Mouse (Mus musculus): Measurements from ENCODE around the gene Mss51. TPM values are rescaled to one million over a fixed set of nuclear protein-coding genes. Genes with fewer than 3 reads are reported as not detected.
A peak's percentile ranks its signal among the peaks of the same experiment; 100 is the strongest.

Mss51 gene
- polyA plus RNA-seq, 1 experiment from 2014 or later, result 0.88 TPM

DNA sequence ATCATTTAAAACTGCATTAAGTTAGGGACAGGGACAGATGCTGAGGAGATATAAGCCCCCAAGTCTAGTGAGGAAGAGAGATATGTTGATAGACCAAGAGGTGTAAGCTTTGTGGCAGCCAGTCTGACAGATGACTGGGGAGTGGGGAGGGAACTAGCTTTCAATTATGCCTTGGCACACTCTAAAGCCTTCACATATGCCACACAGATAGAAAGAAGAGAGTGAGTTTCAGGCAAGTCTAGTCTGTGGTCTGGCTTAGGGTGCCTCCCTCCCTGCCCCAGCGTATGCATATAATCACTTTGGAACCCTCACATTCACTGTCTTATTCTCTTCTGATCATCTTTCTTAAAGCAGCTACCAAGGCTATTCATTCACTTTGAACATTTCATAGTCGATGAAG lies 45.4 kb downstream of the Mss51 start:
- H3K36me3 ChIP-seq (ENCODE audit: control insufficient read depth, insufficient read depth, low read length), result peaks cover 12% of the 10 kb centered on the region
- no peaks in the 10 kb centered on the region for H3K27me3 ChIP-seq (ENCODE audit: control insufficient read depth, insufficient read depth, low read length)
- no peak overlapping the region for H3K27ac ChIP-seq (replicated peaks in 1 of 2; ENCODE audit: control insufficient read depth in 1 of 2, insufficient read depth in 1 of 2, low read depth in 2 of 2, low read length in 2 of 2)
- H3K9ac ChIP-seq (ENCODE audit: low read length), result peak overlapping the region; percentile 44; the same call in 1 of the 2 replicates
- ATAC-seq (ENCODE audit: insufficient number of reproducible peaks, insufficient read depth, low FRiP score, low read depth), result no peak
- H3K4me2 ChIP-seq (ENCODE audit: low read length), result peak overlapping the region; percentile 76
- 12% methylated on average over 2 of the region's 2 CpGs for WGBS
- H3K4me1 ChIP-seq (ENCODE audit: control insufficient read depth in 2 of 2, insufficient read depth in 2 of 2, low read length in 2 of 2), result no peaks in the 10 kb centered on the region; a peak in 1 of 4 replicates
- peak overlapping the region; percentile 25 to 41 for H3K4me3 ChIP-seq (ENCODE audit: control insufficient read depth in 1 of 2, insufficient read depth in 1 of 2, low read depth in 1 of 2, low read length in 2 of 2)
- H3K9me3 ChIP-seq (ENCODE audit: control insufficient read depth, low read length), result no peaks in the 10 kb centered on the region

DNA sequence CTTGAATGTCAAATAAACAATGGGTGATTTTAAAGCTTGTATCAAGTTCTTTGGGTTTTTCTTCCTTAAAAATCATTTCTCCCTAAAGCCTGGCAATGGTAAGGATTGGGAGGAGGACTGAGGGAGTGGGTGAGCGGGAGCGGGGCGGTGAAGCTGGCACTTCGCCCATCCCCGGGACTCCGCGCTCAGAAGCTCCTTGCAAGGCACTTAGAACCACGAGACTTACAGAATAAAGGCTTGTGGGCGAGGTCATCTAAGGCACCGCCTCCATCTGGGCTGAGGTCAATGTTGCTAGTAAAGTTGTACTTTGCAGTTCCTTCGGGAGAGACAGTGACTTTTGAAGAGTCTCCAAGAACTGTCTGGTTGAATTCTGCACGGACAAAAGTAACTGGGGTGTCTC lies 49.5 kb downstream of the Mss51 start:
- ATAC-seq (ENCODE audit: insufficient number of reproducible peaks, insufficient read depth, low FRiP score, low read depth), result no peak
- H3K27me3 ChIP-seq (ENCODE audit: control insufficient read depth, insufficient read depth, low read length), result no peaks in the 10 kb centered on the region
- 0 out of 2 replicates have a peak, but pooled peaks cover 3% of the 10 kb centered on the region for H3K9me3 ChIP-seq (ENCODE audit: control insufficient read depth, low read length)
- no peak overlapping the region for H3K9ac ChIP-seq (ENCODE audit: low read length)
- no peak overlapping the region for H3K4me2 ChIP-seq (ENCODE audit: low read length)
- no peaks in the 10 kb centered on the region for H3K36me3 ChIP-seq (ENCODE audit: control insufficient read depth, insufficient read depth, low read length)
- H3K27ac ChIP-seq (replicated peaks in 1 of 2; ENCODE audit: control insufficient read depth in 1 of 2, insufficient read depth in 1 of 2, low read depth in 2 of 2, low read length in 2 of 2), result no peak overlapping the region
- no peak overlapping the region for H3K4me3 ChIP-seq (ENCODE audit: control insufficient read depth in 1 of 2, insufficient read depth in 1 of 2, low read depth in 1 of 2, low read length in 2 of 2)
- no peaks in the 10 kb centered on the region; a peak in 1 of 4 replicates for H3K4me1 ChIP-seq (ENCODE audit: control insufficient read depth in 2 of 2, insufficient read depth in 2 of 2, low read length in 2 of 2)
- 52% methylated on average over 12 of the region's 12 CpGs for WGBS

DNA sequence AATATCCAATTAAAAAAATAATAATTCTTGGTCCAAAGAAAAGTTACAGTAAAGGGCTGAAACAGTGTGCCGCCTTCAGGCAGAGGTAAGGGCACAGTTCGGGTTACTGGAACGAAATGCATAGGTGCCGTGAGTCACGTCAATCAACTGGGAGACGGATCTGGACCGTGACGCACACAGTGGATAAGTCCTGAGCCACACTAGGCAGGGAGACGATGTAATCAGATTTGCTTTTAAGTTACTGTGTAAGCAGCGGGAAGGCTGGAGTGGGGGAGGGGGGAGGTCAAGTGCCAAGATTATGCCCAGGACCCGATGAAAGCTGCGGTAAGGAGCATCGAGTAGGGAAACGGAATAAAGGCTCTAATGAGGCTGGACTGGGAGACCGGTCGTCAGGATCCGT lies 54.4 kb downstream of the Mss51 start:
- Histone ChIP-seq H3K9ac (ENCODE audit: low read length) (no peak overlapping the region), H3K4me2 (ENCODE audit: low read length) (peak overlapping the region; percentile 37), H3K9me3 (ENCODE audit: control insufficient read depth, low read length) (0 out of 2 replicates have a peak, but pooled peaks cover 3% of the 10 kb centered on the region), H3K4me1 (ENCODE audit: control insufficient read depth in 2 of 2, insufficient read depth in 2 of 2, low read length in 2 of 2) (no peaks in the 10 kb centered on the region), H3K36me3 (ENCODE audit: control insufficient read depth, insufficient read depth, low read length) (no peaks in the 10 kb centered on the region), H3K27me3 (ENCODE audit: control insufficient read depth, insufficient read depth, low read length) (no peaks in the 10 kb centered on the region), H3K27ac (replicated peaks in 1 of 2; ENCODE audit: control insufficient read depth in 1 of 2, insufficient read depth in 1 of 2, low read depth in 2 of 2, low read length in 2 of 2) (no peak overlapping the region), H3K4me3 (ENCODE audit: control insufficient read depth in 1 of 2, insufficient read depth in 1 of 2, low read depth in 1 of 2, low read length in 2 of 2) (no peak overlapping the region)
- 40% methylated on average over 17 of the region's 17 CpGs for WGBS
- no peak for ATAC-seq (ENCODE audit: insufficient number of reproducible peaks, insufficient read depth, low FRiP score, low read depth)

DNA sequence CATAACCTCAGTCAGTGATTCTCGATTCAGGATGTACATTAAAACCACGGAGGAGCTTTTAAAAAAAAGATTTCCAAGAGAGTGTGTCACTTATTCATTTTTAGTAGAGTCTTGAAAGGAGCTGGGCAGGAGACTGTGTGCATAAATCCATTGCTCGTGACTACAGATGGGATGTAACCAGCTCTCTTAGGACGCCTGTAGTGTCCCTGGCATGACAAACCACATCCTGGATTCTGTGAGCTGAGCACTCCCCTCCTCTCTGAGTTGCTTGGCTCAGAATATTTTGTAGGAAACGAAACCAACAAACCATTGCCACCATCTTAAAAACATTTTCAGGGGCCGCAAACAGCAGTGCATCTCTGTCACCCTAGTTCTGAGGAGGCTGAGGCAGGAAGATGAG lies 59.7 kb downstream of the Mss51 start:
- no peak overlapping the region for H3K4me2 ChIP-seq (ENCODE audit: low read length)
- H3K27ac ChIP-seq (replicated peaks in 1 of 2; ENCODE audit: control insufficient read depth in 1 of 2, insufficient read depth in 1 of 2, low read depth in 2 of 2, low read length in 2 of 2), result no peak overlapping the region
- H3K4me1 ChIP-seq (ENCODE audit: control insufficient read depth in 2 of 2, insufficient read depth in 2 of 2, low read length in 2 of 2), result no peaks in the 10 kb centered on the region
- H3K36me3 ChIP-seq (ENCODE audit: control insufficient read depth, insufficient read depth, low read length), result no peaks in the 10 kb centered on the region
- H3K4me3 ChIP-seq (ENCODE audit: control insufficient read depth in 1 of 2, insufficient read depth in 1 of 2, low read depth in 1 of 2, low read length in 2 of 2), result no peak overlapping the region
- no peak for ATAC-seq (ENCODE audit: insufficient number of reproducible peaks, insufficient read depth, low FRiP score, low read depth)
- H3K9me3 ChIP-seq (ENCODE audit: control insufficient read depth, low read length), result peaks cover 4% of the 10 kb centered on the region; the same call in 1 of the 2 replicates
- no peak overlapping the region for H3K9ac ChIP-seq (ENCODE audit: low read length)
- H3K27me3 ChIP-seq (ENCODE audit: control insufficient read depth, insufficient read depth, low read length), result no peaks in the 10 kb centered on the region
- 66% methylated on average over 6 of the region's 6 CpGs for WGBS

Other genes starting within 250 kb of the Mss51 start
- gene Kcnk16, start 227.7 kb downstream of the Mss51 start, polyA plus RNA-seq (2014; fragmentation: Nextera tagmentation; extraction: Ambion mirVana), result not detected in 2 replicates
- gene Nudt13, start 202.2 kb downstream of the Mss51 start, polyA plus RNA-seq (2014; fragmentation: Nextera tagmentation; extraction: Ambion mirVana), result 10.5 and 13.8 TPM in 2 replicates
- gene Ecd, start 148.8 kb downstream of the Mss51 start, polyA plus RNA-seq (2014; fragmentation: Nextera tagmentation; extraction: Ambion mirVana), result 35.0 and 36.4 TPM in 2 replicates
- gene Fam149b, start 148.7 kb downstream of the Mss51 start, polyA plus RNA-seq (2014; fragmentation: Nextera tagmentation; extraction: Ambion mirVana), result 29.7 and 30.4 TPM in 2 replicates
- 74.2 and 87.6 TPM in 2 replicates for gene Dnajc9, start 108.0 kb downstream of the Mss51 start, polyA plus RNA-seq (2014; fragmentation: Nextera tagmentation; extraction: Ambion mirVana)
- gene Mrps16, start 103.3 kb downstream of the Mss51 start, polyA plus RNA-seq (2014; fragmentation: Nextera tagmentation; extraction: Ambion mirVana), result 104 and 106 TPM in 2 replicates
- 0.18 and 0.63 TPM in 2 replicates for gene Cfap70, start 44.7 kb downstream of the Mss51 start, polyA plus RNA-seq (2014; fragmentation: Nextera tagmentation; extraction: Ambion mirVana)
- 48.1 and 48.6 TPM in 2 replicates for gene Anxa7, start 16.8 kb downstream of the Mss51 start, polyA plus RNA-seq (2014; fragmentation: Nextera tagmentation; extraction: Ambion mirVana)
- gene Ppp3cb, start 49.7 kb upstream of the Mss51 start, polyA plus RNA-seq (2014; fragmentation: Nextera tagmentation; extraction: Ambion mirVana), result 44.2 and 46.2 TPM in 2 replicates
- gene Usp54, start 144.2 kb upstream of the Mss51 start, polyA plus RNA-seq (2014; fragmentation: Nextera tagmentation; extraction: Ambion mirVana), result 5.5 and 6.1 TPM in 2 replicates
- gene Myoz1, start 159.6 kb upstream of the Mss51 start, polyA plus RNA-seq (2014; fragmentation: Nextera tagmentation; extraction: Ambion mirVana), result 18.5 and 20.2 TPM in 2 replicates
- 153 and 172 TPM in 2 replicates for gene Synpo2l, start 171.5 kb upstream of the Mss51 start, polyA plus RNA-seq (2014; fragmentation: Nextera tagmentation; extraction: Ambion mirVana)
- 69.2 and 75.7 TPM in 2 replicates for gene Sec24c, start 177.4 kb upstream of the Mss51 start, polyA plus RNA-seq (2014; fragmentation: Nextera tagmentation; extraction: Ambion mirVana)
- 16.5 and 17.8 TPM in 2 replicates for gene Fut11, start 198.1 kb upstream of the Mss51 start, polyA plus RNA-seq (2014; fragmentation: Nextera tagmentation; extraction: Ambion mirVana)
- gene Chchd1, start 206.1 kb upstream of the Mss51 start, polyA plus RNA-seq (2014; fragmentation: Nextera tagmentation; extraction: Ambion mirVana), result 216 and 225 TPM in 2 replicates
- gene Zswim8, start 210.7 kb upstream of the Mss51 start, polyA plus RNA-seq (2014; fragmentation: Nextera tagmentation; extraction: Ambion mirVana), result 21.7 and 25.4 TPM in 2 replicates
- 16.8 and 20.9 TPM in 2 replicates for gene Ndst2, start 237.7 kb upstream of the Mss51 start, polyA plus RNA-seq (2014; fragmentation: Nextera tagmentation; extraction: Ambion mirVana)

All from heart, embryonic 14.5 days (tissue).